Mouse (Mus musculus): ENCODE data around the gene Klf7.

Gene Klf7

DNA sequence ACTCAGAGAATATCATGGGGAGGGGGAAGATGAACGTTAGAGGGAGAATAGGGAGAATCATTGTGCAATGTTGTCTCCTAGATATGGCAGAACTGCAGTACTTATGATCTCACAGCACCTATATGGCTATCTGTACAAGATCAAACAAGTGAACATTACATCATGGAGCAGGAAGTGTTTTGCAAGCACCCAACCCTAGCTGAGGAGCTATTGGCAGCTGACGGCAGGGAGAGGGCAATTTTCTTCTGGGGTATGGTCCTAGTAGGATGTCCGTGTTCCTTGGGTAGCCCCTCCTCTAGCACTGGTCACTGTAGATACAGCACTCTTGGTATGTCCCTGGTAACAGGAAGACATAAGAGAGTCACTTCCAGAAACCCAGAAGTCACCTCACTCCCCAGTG lies 17.4 kb downstream of the Klf7 start:
- no peak for DNase-seq

DNA sequence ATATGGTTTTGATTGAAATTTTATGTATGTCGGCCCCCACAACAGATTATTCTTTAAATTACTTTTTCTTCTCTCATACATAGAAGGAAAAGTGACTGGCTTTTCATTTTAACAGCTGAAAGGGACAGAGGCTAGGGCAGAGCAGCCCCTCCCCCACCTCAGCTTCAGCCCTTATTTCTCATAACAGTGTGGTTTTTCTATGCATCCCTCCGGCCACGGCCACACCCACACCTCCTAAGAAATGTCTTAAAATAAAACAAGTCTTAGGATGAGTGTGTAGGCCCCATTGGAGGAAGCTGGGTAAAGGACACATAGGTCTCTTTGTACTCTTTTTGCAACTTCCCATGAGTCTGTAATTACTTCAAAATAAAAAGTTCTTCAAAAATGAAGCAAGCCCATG lies 20.8 kb downstream of the Klf7 start:
- DNase-seq: no peak

DNA sequence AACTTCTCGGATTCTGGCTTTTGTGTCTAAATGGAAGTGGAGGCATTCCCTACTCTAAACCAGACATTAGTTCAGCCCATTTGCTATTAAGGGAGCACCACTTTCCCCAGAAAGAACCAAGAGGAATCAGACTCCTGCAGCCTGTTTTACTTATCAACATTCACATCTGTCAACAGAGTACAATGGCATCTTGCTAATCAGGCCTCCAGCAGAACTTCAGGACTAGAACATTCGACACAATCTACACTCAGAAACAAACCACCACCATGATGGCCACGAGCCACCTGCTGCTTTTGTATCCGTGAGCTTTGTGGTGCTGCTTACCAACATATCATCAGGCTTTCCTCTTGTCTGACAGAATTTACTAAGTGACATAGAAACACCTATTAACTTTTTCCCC lies 23.3 kb downstream of the Klf7 start:
- no peak for DNase-seq

DNA sequence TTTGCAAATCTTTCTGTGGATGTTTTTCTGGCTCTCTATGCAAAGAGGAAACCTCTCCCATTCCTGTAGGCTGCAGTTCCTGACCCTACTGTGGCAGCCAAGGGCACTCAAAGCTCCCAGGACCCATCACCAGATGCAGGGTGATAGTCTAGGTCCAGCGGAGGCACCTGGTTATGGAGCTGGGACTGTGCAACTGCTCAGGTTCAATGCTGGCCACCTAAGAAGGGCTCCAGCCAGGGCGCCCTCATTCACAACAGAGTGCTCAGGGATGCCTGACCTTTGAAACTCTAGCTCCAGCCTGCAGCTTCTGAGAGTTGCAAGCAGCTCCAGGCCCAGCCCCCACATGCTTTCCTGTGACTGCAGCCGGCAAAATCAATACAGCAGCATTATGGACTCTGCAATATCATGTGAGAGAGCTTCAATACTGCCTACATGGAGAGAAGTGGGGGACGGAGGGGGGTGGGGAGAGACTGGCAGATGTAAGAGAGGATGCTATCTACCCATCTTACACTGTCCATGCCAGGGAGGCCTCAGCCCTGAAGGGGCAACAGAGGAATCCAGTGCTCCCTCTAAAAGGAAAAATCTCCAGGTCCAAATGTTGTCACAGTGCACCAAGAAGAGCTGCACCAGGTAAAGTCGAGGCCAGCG lies 24.3 kb downstream of the Klf7 start:
- DNase-seq: no peak

DNA sequence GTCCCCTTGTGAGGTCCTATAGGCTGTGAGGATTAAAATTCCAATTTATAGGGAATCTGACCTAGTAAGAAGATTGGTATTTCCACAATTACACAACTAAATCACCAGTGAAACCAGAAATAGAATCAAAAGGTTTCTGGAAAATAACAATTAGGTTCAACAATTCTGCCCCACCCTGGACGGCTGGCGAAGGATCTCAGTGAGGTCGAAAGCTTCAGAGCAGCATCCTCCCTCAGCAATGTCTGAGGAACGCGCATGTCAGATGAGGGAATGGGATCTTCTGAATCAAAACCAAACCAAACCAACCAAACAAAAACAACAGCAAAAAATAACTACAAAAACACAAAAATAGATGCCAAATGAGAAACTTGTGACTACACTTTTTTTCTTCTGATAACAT lies 29.1 kb downstream of the Klf7 start:
- DNase-seq: no peak

DNA sequence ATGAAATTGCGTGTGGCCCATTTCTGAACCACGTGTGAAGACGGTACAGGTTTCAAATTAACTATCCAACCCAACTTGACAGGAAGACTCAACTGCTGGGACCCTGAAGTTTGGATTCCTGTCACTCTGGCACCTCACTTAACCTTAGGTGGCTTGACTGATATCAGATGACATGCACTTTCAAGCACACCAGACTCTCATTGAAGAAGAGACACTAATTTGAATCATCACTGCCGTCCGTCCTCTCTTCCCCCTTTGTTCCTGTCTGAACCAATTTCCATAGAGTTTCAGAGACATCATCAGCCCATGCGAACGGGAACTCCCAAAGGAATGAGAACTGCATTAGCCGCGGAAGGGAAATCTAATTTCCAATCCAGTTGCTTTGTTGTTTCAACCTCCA lies 30.5 kb downstream of the Klf7 start:
- no peak for DNase-seq

DNA sequence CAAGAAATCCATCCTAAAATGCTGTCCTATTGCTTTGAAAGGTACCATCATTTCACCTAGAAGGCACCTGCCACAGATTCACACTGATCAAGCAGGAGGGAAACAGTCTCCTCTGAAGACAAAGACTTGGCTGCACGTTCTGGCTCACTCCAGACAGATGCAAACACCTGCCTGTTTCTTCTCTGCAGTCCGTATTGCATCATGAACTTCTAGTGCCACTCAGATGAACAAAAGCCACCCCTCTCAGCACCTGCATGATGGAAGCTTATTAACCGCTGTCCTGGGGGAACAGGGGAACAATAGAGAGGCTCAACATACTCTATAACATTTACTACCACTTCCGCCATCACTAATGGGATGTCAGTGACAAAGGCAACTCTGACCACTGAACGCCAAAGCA lies 31.5 kb downstream of the Klf7 start:
- no peak for DNase-seq

DNA sequence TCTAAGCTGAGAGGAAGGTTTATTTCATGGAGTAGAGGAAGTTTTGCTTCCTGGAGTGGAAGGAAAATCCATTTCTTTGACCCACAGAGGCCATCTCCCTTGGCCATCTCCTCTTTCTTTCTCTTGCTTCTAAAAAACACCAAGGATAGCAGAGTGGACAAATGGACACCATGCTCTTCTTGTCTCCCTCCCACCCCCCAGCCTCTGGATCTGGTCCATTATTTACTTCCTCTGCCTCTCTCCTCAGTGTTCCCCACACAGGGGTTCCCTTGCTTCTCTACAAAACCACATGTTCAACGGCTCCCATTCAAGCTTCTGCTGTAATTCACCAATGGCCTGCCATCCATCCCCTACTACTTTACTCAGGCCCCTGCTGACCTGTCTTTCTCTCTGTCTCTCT lies 32.4 kb downstream of the Klf7 start:
- DNase-seq: no peak

DNA sequence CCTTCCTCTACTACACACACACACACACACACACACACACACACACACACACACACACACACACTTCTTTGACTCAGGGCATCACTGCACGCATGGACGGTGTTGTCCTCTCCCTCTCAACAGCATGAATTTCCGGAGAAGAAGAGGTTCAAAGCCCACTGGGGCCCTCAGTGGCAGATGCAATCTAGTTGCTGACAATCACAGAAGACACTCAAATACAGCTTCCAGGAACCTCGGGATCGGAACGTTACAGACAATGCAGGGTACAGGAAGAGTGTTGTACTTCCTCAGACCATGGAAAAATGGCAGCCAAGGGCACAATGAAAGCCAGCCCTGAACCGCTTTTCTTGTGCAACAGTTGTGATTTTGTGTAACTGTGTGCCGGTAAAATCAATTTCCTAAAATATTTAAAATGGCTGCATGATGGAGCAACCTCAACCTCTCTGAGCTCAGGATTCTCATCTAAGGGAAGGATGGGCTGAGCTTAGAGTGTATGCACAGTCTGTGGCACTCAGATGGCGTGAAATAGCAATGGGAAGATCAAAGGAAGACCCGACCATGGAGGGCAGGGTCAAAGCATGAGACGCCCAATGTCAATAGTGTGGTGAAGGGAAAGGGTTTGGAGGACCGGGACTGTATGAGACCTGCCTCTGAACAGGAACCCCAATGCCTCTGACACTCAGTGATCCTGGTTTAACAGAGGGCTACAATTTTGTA lies 33.3 kb downstream of the Klf7 start:
- no peak for DNase-seq

DNA sequence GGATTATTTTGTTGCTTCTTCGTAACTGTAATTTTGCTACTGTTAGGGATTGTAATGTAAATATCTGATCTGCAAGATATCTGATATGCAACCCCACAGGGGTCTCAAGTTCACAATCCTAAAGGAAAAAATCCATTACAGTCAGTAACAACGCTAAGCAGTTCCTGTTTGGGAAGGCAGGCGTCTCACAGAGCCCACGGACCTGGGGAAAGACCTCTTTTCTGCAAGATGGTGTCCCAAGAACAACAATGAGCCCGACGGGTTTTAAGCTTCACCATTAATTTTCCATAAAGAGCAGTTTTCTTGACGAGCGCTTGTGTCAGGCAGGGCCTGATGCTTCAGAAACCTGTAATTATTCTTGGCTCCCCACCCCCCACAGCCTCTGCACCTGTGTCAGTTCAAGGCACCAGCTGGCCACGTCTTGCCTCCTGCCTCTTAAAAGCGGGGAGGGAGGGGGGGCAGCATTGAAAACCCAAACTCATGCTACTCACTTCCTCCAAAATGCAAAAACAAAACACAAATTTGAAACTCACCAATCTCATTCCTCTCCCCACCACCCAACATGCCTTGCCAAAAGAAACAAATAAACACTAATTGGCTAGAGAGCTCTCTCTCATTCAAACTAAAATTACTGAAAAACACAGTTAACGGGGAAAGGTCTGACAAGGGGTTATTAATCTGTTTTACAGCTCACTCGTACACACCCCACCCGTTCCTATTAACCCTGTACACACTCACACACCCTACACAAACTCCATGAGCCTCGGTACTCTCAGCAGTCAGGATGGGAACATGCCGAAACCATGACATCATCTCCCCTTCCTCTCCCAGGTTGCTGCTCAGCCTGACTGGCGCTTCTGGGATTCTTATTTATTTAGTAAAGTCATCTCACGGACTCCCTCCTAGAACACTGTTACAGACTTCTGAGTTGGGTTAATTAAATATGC lies 34.2 kb downstream of the Klf7 start:
- DNase-seq: peak; percentile 94

DNA sequence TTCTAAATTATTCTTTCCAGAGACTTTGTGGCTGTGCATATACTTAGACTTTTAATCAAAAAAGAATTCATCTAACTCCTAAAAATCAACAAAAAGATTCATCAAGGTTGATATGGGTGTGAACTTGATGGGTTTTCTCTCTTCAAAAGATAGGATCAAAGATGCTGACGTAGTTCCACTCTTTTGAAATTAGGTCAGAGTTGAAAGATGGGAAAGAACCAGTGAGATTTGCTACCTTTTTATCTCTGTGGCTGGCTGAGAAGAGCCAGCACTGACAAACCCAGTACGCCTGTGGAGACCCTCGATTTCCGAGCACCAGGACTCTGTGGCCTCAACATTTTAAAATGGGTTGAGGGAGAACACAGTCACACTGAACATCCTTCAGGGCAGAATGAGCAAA lies 36.2 kb downstream of the Klf7 start:
- no peak for DNase-seq

DNA sequence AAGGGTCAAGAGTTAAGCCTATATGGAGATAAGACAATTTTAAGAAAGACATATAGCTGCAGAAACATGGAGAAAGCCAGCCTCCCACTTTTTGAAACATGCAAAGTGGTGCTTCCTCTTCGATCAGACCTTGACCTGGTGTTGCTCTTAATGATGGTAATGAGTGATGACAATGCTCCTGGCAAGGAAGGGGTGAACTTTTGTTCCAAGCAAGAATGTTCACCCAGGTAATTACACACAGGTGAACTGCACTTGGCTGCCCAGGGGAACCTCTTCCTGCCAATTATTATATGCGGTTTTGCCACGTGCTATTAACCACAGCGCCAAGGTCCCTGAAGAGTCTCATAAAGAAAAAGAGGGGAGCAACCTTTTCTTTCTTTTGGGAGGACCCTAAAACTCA lies 36.7 kb downstream of the Klf7 start:
- DNase-seq: no peak

DNA sequence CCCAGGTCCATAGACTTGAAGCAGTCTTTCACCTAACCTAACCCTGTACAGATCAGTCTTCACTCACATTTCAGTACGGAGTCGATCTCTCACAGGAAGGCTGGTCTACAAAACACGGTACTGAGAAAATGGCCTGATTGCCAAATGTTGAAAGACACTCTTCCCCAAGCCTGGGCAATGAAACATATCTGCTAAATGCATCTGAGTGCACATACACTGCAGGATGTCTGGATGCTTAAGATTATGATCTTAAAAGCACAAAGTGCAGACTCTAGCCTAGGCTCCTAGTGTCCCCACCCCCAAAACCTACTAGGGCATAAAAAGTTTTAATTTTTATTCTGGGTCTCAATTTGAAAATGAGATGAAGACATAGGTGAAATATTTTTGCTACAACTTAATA lies 37.4 kb downstream of the Klf7 start:
- no peak for DNase-seq

DNA sequence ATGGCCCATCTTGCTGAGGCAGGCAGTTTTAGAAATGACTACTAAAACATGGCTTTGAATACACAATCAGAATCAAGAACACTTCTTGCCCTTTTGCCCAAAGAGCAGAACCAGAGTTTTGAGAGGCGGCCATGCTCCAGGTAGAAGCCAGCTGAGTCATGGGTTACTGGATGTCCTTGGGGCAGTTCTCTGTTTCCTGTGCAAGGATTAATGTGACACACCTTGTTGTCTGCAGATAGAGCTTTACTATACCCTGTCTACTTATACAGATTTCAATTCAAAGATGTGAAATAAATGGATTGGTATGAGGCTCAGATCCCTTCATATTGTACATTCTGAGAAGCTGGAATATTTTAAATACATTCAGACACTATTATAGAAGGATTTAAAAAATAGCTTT lies 40.3 kb downstream of the Klf7 start:
- no peak for DNase-seq

DNA sequence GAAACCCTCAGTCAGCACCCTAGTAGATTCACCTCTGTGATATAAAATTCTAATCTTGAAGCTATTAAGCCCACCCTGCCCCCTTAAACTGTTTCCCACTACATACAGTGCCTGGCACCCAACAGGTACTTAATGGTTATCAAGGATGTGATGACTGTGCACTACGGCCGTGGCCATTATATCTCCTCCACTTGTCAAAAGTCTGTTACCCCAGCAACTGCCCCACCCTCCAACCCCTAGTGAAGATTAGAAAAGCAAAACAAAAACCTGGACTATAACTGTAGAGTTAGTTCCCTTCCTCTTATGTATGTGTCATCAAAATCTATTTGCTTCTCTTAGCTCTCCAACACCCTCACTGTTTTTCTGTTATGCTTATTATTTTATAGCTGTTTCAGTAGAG lies 40.9 kb downstream of the Klf7 start:
- DNase-seq: no peak

DNA sequence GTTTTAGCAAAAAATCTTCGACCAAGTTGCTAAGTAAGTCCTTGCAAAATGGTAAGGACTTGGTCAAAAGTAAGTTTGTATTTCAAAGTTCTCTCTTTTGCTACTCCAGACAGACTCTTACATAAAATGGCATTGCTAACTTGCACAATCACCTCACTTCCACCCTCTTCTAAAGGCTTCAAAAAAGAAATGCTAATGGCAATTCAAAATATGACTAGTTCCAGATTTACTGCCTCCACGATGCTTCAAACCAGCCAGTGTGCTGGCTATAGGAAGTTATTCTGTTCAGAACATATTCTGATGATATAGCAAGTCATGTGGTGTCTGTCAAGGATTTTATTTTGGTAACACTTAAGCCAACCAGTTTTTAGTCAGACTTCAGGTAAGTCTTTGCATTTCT lies 41.8 kb downstream of the Klf7 start:
- DNase-seq: no peak

DNA sequence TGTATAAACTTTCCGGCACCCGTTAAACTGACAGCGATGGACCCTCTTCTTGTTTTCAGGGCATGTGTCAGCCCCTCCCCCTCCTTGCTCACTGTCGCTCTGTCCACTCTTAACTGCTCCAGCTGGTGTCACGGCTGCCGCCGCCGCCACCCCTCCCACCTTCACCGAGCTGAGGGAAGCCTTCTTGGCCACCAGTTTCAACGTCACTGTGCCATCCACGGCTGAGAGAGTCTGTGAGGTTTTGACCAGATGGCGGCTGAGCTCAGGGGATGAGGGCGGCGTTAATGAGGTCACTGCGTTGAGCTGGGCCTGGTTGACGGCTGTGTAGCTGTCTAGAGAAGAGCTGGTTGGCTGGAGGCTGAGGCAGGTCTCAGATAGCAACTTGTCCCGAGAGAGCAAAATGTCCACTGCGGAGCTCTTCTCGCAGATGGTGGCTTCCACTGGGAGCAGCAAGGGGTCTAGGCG lies 43.3 kb downstream of the Klf7 start:
- peak; percentile 95 for DNase-seq

DNA sequence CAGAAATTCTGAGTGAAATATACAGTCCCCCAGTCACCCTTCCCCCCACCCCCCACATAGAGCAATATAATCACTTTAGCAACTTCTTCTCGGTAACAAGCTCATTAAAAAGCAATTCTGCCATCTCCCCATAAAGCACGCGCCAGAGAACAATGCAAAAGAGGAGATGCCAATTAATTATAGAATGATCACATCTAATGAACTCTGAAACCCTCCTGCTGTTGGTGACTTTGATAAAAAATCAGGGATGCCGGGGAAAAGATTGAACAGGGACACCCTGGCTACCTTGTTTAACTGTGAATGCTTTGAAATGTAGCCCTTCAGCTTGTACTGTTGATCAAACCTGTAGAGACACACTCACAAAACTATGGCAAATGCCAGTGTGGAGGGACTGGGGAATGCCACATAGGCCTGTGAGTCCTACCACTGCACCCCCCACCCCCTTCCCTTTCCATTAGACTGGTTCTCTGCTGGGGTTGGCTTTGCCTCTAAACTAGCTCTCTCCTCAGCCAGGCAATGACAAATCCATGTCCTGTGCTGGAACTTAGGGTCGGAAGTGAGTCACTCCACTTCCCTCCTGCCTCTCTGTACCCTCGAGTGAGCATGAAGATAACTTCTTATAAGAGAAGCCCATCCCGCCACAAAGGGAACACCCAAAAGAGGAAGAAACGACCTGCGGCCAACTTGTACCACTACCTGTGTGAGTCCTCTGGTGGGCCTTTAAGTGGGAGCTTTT lies 43.9 kb downstream of the Klf7 start:
- no peak for DNase-seq

DNA sequence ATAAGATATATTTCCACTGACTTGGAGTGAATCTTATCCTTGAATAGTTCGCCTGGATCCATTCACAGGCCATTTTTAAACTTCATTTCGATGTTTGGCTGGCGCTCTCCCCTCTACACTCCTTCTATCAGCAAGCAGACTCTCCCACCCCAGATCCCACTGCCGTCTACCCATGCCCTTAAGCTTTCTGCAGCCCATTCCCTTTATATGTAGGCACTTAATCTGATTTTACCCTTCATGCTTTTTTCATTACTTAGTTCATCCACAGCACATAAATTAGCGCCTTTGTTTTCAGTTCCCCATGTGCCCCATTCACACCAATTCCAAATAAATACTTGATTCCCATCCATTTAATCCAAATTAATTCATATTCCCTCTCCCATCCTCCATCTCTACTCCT lies 48.0 kb downstream of the Klf7 start:
- DNase-seq: no peak

DNA sequence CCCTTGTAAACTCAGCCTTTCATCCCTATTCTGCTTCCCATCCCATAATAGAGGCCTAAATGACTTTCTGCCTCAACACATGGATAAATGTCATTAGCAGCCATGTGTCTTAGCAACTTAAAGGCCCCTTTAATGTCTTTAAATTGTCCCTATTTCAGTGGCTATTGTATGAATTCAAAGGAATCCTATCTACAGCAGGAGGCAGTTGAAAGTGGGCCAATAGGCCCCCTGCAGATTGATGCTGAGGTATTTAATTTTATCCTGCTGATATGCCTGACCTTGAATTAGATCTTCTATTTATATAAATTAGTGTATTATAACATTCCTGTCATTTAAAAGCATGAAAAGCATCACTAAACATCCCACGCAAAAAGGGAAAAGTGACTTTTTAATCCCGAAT lies 51.1 kb downstream of the Klf7 start:
- DNase-seq: no peak

DNA sequence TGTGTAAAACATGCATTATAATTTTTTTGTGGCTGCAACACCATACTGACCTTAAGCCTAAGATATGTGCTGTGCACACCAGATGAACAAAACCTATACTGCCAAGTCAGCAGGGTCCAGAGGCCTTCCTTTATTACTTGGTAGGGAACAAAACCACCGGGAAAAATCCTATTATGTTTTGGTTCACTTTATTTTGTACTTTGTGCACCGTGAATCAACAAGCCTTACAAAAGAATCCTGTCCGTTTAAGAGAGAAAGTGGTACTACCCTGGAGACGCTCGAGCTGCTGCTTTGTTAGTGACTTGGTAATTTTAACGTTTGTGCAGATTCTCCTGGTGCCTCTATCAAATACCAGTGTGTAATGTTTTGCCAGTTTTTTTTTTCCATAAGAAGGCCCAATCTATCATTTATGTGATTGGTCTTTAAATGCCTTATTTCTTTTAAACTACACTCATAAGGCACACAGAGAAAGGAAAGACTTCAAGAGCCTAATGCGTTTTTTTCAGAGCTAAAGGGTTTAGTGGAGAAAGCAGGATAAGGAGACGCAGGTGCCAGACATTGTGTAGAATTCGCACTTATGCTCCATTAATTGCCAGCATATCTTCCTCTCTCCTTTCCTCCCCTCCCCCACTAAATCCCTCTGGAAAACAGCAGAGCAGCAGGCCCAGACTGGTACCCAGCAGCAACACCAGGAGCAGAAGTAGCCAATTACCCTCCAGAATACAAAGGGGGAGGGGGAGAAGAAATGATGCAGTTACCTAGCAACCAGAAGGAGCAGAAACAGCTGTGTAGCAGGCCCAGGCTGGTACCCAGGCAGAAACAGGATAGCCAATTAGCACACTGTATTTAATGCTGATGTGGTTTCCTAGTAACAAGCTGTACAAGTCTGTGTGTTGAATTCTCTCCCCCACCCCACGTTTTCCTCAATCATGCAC lies 55.5 kb downstream of the Klf7 start:
- DNase-seq: no peak

DNA sequence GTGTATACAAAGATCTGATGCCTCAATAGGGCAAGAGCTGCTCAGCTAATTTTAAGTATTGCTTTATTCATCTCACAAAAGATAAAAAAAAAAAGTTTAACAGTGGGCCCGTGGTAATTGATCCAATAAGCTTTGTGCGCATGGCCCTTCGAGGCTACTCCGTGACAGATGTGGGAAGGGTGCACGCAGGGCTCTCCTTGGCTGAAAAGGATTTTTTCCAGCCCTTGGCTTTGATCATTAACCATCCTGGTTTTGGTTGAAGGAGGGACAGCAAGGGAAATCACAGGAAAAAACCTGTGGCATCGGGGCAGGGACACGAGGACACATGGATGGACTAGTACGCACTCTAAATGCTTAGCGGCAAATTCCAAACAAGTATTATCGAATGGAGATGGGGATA lies 60.6 kb downstream of the Klf7 start:
- no peak for DNase-seq
